Mouse (Mus musculus) heart, embryonic 10.5 days (tissue): ENCODE measurements around the gene Spag6. TPM values are rescaled to one million over a fixed set of nuclear protein-coding genes. Genes with fewer than 3 reads are reported as not detected.

ENCODE experiments used
- DNase-seq: peaks from one replicate; pipeline ENCODE4 v3.0.0-alpha.2; 2017; ENCODE audit warnings: low spot score
- H3K27ac ChIP-seq: fragments of 300-500 bp; sonication (generic); 2 replicates; pipeline ENCODE4 v1.5.1; 2016; ENCODE audit warnings: mild to moderate bottlenecking
- H3K27me3 ChIP-seq: fragments of 300-500 bp; sonication (generic); 2 replicates; pipeline ENCODE4 v1.6.1; 2016; ENCODE audit warnings: mild to moderate bottlenecking; ENCODE audit not compliant: poor library complexity, insufficient read depth, severe bottlenecking
- H3K36me3 ChIP-seq: fragments of 300-500 bp; sonication (generic); 2 replicates; pipeline ENCODE4 v1.6.1; 2016; ENCODE audit warnings: mild to moderate bottlenecking, moderate library complexity
- H3K4me1 ChIP-seq: fragments of 300-500 bp; sonication (generic); 2 replicates; pipeline ENCODE4 v1.6.1; 2016; ENCODE audit warnings: mild to moderate bottlenecking
- H3K4me3 ChIP-seq: fragments of 300-500 bp; sonication (generic); 2 replicates; pipeline ENCODE4 v1.5.1; 2016; ENCODE audit warnings: mild to moderate bottlenecking, moderate library complexity
- H3K9me3 ChIP-seq: fragments of 300-500 bp; sonication (generic); 2 replicates; pipeline ENCODE4 v1.6.1; 2016; ENCODE audit warnings: mild to moderate bottlenecking, moderate library complexity
- WGBS: fragments of 180-500 bp; shearing (Covaris S2); methylation state at CpG from one replicate; pipeline ENCODE4 v1.1.7; 2016; 5-methylcytosine and 5-hydroxymethylcytosine counted together
- polyA plus RNA-seq: library from polyadenylated mRNA; unstranded; fragments of >200 nt; fragmentation: Nextera tagmentation; extraction: Ambion mirVana; gene quantifications from 2 replicates; pipeline ENCODE4 v1.2.1, GENCODE M21; 2016

The Spag6 gene
- polyA plus RNA-seq, 1 experiment from 2014 or later: not detected

GRCm38 (mm10) chr2:18690756-18691155, 3.1 kb upstream of the Spag6 start:
- Histone ChIP-seq H3K27me3 (peaks cover 84% of the 10 kb centered on the region), H3K9me3 (no peaks in the 10 kb centered on the region), H3K27ac (no peak overlapping the region), H3K4me3 (peak overlapping the region; percentile 62; the same call in 1 of the 2 replicates), H3K36me3 (no peaks in the 10 kb centered on the region), H3K4me1 (peaks cover 32% of the 10 kb centered on the region)
- DNase-seq: peak; percentile 66
- 2% methylated on average over 9 of the region's 9 CpGs for WGBS

- no peaks in the 10 kb centered on the region for H3K9me3 ChIP-seq
- no peak overlapping the region for H3K4me3 ChIP-seq
- no peak for DNase-seq
- H3K27me3 ChIP-seq: peaks cover 84% of the 10 kb centered on the region
- H3K27ac ChIP-seq: no peak overlapping the region
- peaks cover 32% of the 10 kb centered on the region for H3K4me1 ChIP-seq
- no peaks in the 10 kb centered on the region for H3K36me3 ChIP-seq
Observed at GRCm38 (mm10) chr2:18692031-18692430, 1.8 kb upstream of the Spag6 start.

GRCm38 (mm10) chr2:18692548-18692947, 1.3 kb upstream of the Spag6 start:
- Histone ChIP-seq H3K9me3 (no peaks in the 10 kb centered on the region), H3K4me3 (no peak overlapping the region), H3K27me3 (peaks cover 84% of the 10 kb centered on the region), H3K4me1 (peaks cover 32% of the 10 kb centered on the region), H3K36me3 (no peaks in the 10 kb centered on the region), H3K27ac (no peak overlapping the region)
- WGBS: 10% methylated on average over 1 of the region's 1 CpGs
- no peak for DNase-seq

- Histone ChIP-seq H3K9me3 (no peaks in the 10 kb centered on the region), H3K4me3 (peak overlapping the region; percentile 89), H3K27me3 (peaks cover 84% of the 10 kb centered on the region), H3K27ac (no peak overlapping the region), H3K36me3 (no peaks in the 10 kb centered on the region), H3K4me1 (peaks cover 33% of the 10 kb centered on the region)
- under 1% methylated on average over 5 of the region's 5 CpGs for WGBS
- DNase-seq: no peak
Observed at GRCm38 (mm10) chr2:18693491-18693870, 351 bp upstream of the Spag6 start.

- no peak for DNase-seq
- H3K4me3 ChIP-seq: peak overlapping the region; percentile 89
- WGBS: 1% methylated on average over 20 of the region's 20 CpGs
- no peaks in the 10 kb centered on the region for H3K36me3 ChIP-seq
- peak overlapping the region; percentile 92 for H3K27ac ChIP-seq
- no peaks in the 10 kb centered on the region for H3K9me3 ChIP-seq
- H3K27me3 ChIP-seq: peaks cover 84% of the 10 kb centered on the region
- H3K4me1 ChIP-seq: peaks cover 28% of the 10 kb centered on the region
Observed at GRCm38 (mm10) chr2:18694611-18694950, 749 bp downstream of the Spag6 start.

- Histone ChIP-seq H3K4me3 (0 out of 2 replicates have a peak overlapping the region, but pooled peaks have one; percentile 89), H3K4me1 (peaks cover 22% of the 10 kb centered on the region), H3K27ac (no peak overlapping the region), H3K27me3 (peaks cover 84% of the 10 kb centered on the region), H3K36me3 (no peaks in the 10 kb centered on the region), H3K9me3 (no peaks in the 10 kb centered on the region)
- no peak for DNase-seq
- whole genome bisulfite sequencing: 4% methylated on average over 8 of the region's 8 CpGs
Observed at GRCm38 (mm10) chr2:18695163-18695562, 1.3 kb downstream of the Spag6 start.

GRCm38 (mm10) chr2:18695629-18696150, 1.9 kb downstream of the Spag6 start:
- WGBS: 8% methylated on average over 7 of the region's 7 CpGs
- no peak for DNase-seq

GRCm38 (mm10) chr2:18697591-18698244, 3.9 kb downstream of the Spag6 start:
- Histone ChIP-seq H3K27me3 (peaks cover 89% of the 10 kb centered on the region), H3K36me3 (no peaks in the 10 kb centered on the region), H3K4me1 (peaks cover 19% of the 10 kb centered on the region), H3K27ac (no peak overlapping the region), H3K4me3 (no peak overlapping the region), H3K9me3 (no peaks in the 10 kb centered on the region)
- no peak for DNase-seq
- 2% methylated on average over 4 of the region's 4 CpGs for WGBS

More at GRCm38 (mm10) chr2:18695629-18696150, 1.9 kb downstream of the Spag6 start:
- Histone ChIP-seq H3K9me3 (no peaks in the 10 kb centered on the region), H3K27ac (no peak overlapping the region), H3K4me3 (no peak overlapping the region), H3K27me3 (peaks cover 84% of the 10 kb centered on the region), H3K4me1 (peaks cover 19% of the 10 kb centered on the region), H3K36me3 (no peaks in the 10 kb centered on the region)

- Histone ChIP-seq H3K27ac (no peak overlapping the region), H3K27me3 (peaks cover 83% of the 10 kb centered on the region), H3K4me3 (peak overlapping the region; percentile 51), H3K36me3 (no peaks in the 10 kb centered on the region), H3K9me3 (no peaks in the 10 kb centered on the region), H3K4me1 (peaks cover 19% of the 10 kb centered on the region)
- no peak for DNase-seq
- under 1% methylated on average over 56 of the region's 56 CpGs for WGBS
Observed at GRCm38 (mm10) chr2:18698663-18699385, 5.0 kb downstream of the Spag6 start.

- H3K27me3 ChIP-seq: peaks cover 87% of the 10 kb centered on the region
- no peaks in the 10 kb centered on the region for H3K9me3 ChIP-seq
- WGBS: 2% methylated on average over 11 of the region's 11 CpGs
- no peaks in the 10 kb centered on the region for H3K36me3 ChIP-seq
- H3K4me1 ChIP-seq: peaks cover 13% of the 10 kb centered on the region
- H3K27ac ChIP-seq: no peak overlapping the region
- peak overlapping the region; percentile 51 for H3K4me3 ChIP-seq
- DNase-seq: no peak
Observed at GRCm38 (mm10) chr2:18699401-18699990, 5.7 kb downstream of the Spag6 start.

GRCm38 (mm10) chr2:18710356-18710755, 16.5 kb downstream of the Spag6 start:
- no peak for DNase-seq
- no peaks in the 10 kb centered on the region for H3K9me3 ChIP-seq
- no peak overlapping the region for H3K27ac ChIP-seq
- H3K4me1 ChIP-seq: no peaks in the 10 kb centered on the region
- 74% methylated on average over 3 of the region's 3 CpGs for WGBS
- peaks cover 4% of the 10 kb centered on the region; the same call in 1 of the 2 replicates for H3K27me3 ChIP-seq
- no peaks in the 10 kb centered on the region for H3K36me3 ChIP-seq
- H3K4me3 ChIP-seq: no peak overlapping the region

GRCm38 (mm10) chr2:18713071-18713470, 19.2 kb downstream of the Spag6 start:
- WGBS: 80% methylated on average over 2 of the region's 2 CpGs
- H3K27ac ChIP-seq: no peak overlapping the region
- no peaks in the 10 kb centered on the region; the same call in 1 of the 2 replicates for H3K27me3 ChIP-seq
- H3K4me3 ChIP-seq: no peak overlapping the region
- DNase-seq: no peak
- H3K9me3 ChIP-seq: no peaks in the 10 kb centered on the region
- H3K4me1 ChIP-seq: no peaks in the 10 kb centered on the region
- H3K36me3 ChIP-seq: no peaks in the 10 kb centered on the region

- 72% methylated on average over 3 of the region's 3 CpGs for WGBS
- DNase-seq: no peak
- H3K4me1 ChIP-seq: no peaks in the 10 kb centered on the region
Observed at GRCm38 (mm10) chr2:18714337-18714736, 20.5 kb downstream of the Spag6 start.

More at GRCm38 (mm10) chr2:18714337-18714736, 20.5 kb downstream of the Spag6 start:
- Histone ChIP-seq H3K36me3 (no peaks in the 10 kb centered on the region), H3K27me3 (no peaks in the 10 kb centered on the region; the same call in 1 of the 2 replicates), H3K4me3 (no peak overlapping the region), H3K9me3 (no peaks in the 10 kb centered on the region), H3K27ac (no peak overlapping the region)
